Mouse (Mus musculus) ES-Bruce4 (cell line): ENCODE results near the gene Glyr1.

Experiments used
- CTCF ChIP-seq: IDR thresholded peaks from one replicate; pipeline ENCODE4 v1.8.1; 2011; ENCODE audit warnings: low read depth, low read length
- EP300 ChIP-seq: IDR thresholded peaks from 2 replicates; pipeline ENCODE4 v1.6.1; 2011; ENCODE audit warnings: low read depth, low read length; ENCODE audit not compliant: insufficient read depth

GRCm38 (mm10) chr16:4968426-4968825 is 81.2 kb downstream of the Glyr1 start:
- no peak for TF ChIP-seq CTCF
- TF ChIP-seq EP300, result no peak
